Mouse (Mus musculus) midbrain, embryonic 10.5 days (tissue): ENCODE measurements around the gene Txnrd2. TPM values are rescaled to one million over a fixed set of nuclear protein-coding genes. Genes with fewer than 3 reads are reported as not detected.
A peak's percentile ranks its signal among the peaks of the same experiment; 100 is the strongest.

Source experiments
- DNase-seq: peaks from one replicate; pipeline ENCODE4 v3.0.0-alpha.2; 2017; ENCODE audit warnings: low spot score
- H3K27ac ChIP-seq: fragments of 300-500 bp; sonication (generic); replicated peaks from 2 replicates; pipeline ENCODE4 v1.5.1; 2016; ENCODE audit warnings: mild to moderate bottlenecking
- H3K27me3 ChIP-seq: fragments of 300-500 bp; sonication (generic); 2 replicates; pipeline ENCODE4 v1.6.1; 2016; ENCODE audit warnings: low read depth, mild to moderate bottlenecking; ENCODE audit not compliant: poor library complexity, severe bottlenecking
- H3K36me3 ChIP-seq: fragments of 300-500 bp; sonication (generic); 2 replicates; pipeline ENCODE4 v1.6.1; 2016; ENCODE audit warnings: mild to moderate bottlenecking, moderate library complexity
- H3K4me1 ChIP-seq: fragments of 300-500 bp; sonication (generic); 2 replicates; pipeline ENCODE4 v1.6.1; 2016
- H3K4me3 ChIP-seq: fragments of 300-500 bp; sonication (generic); 2 replicates; pipeline ENCODE4 v1.5.1; 2016; ENCODE audit warnings: mild to moderate bottlenecking, moderate library complexity
- H3K9me3 ChIP-seq: fragments of 300-500 bp; sonication (generic); replicated peaks from 2 replicates; pipeline ENCODE4 v1.6.1; 2016; ENCODE audit warnings: mild to moderate bottlenecking
- WGBS: fragments of 180-500 bp; shearing (Covaris S2); methylation state at CpG from one replicate; pipeline ENCODE4 v1.1.7; 2016; 5-methylcytosine and 5-hydroxymethylcytosine counted together
- polyA plus RNA-seq: library from polyadenylated mRNA; unstranded; fragments of >200 nt; fragmentation: Nextera tagmentation; extraction: Ambion mirVana; gene quantifications from 2 replicates; pipeline ENCODE4 v1.2.1, GENCODE M21; 2016

The Txnrd2 gene
- polyA plus RNA-seq, 1 experiment from 2014 or later = 30.7 TPM

DNA sequence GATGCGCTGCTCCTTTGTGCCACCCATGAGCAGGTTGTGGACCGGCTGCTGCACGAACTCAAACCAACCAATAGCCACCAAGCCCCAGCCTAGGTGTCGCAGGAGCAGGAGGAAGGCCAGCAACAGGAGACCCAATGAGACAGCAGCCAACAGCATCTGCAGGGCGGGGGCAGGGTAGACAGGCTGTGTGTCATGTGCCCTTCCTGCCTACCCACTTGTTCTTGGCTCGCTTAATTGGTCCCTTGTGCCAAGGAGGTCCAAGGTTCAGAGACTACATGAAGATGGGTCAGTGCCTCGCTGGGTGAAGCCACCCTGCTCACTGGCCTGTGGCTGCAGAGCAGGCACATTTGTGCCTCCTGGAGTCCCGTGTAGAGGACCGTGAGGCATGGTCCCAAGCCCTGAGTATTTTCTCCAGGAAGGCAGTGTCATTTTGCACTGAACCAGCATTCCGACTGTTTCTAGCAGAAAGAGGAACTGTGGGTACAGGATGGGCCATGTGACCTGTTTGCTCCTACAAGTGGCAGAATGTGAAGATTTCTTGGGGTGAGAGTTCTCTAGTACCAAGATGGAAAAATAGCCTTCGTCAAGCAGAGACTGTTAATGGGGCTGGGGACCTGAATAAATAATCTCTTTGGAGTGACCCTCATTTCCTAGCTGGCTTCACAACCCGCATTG lies 14.2 kb upstream of the Txnrd2 start:
- no peaks in the 10 kb centered on the region for H3K27me3 ChIP-seq
- H3K9me3 ChIP-seq = no peaks in the 10 kb centered on the region
- H3K4me3 ChIP-seq = no peak overlapping the region
- H3K36me3 ChIP-seq = peaks cover 81% of the 10 kb centered on the region
- peaks cover 24% of the 10 kb centered on the region for H3K4me1 ChIP-seq
- H3K27ac ChIP-seq = peak overlapping the region; percentile 50; the same call in 1 of the 2 replicates
- no peak for DNase-seq
- WGBS = 87% methylated on average over 12 of the region's 12 CpGs

DNA sequence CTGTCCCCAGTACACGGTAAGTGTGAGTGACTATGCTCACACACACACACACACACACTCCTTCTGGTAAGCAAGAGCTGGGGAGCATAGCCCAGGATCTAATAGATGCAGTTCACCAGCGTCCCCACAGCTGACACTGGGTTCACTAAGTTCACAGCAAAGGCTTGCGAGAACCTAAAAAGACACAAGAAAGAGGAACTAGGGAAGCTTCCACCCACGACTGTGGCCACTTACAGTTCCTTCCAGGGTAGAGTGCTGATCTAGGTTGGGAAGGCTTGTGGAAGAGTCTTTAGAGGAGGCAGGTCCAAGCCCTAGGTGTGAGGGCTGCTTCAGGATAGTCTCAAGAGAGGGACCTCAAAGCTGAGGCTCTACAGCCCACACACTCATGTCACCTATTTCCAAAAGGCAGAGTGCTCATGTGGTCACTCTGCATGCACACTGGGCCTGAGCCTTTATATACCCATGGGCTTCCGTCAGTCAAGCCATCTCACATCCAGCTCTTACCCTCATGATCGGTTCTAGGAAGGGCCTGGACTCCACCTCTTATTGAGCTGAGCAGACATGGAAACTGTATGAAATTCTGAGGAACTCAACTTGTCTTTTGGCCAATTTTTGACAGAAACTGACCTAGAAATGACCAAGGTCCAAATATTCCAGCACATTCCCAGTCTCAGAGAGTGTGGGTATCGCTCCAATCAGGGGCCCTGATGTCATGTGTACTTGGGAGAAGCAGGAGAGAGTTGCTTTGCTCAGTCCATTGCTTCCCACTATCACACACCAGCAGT lies 13.0 kb upstream of the Txnrd2 start:
- 89% methylated on average over 7 of the region's 7 CpGs for WGBS
- Histone ChIP-seq H3K36me3 (peaks cover 77% of the 10 kb centered on the region), H3K9me3 (no peaks in the 10 kb centered on the region), H3K27me3 (no peaks in the 10 kb centered on the region), H3K4me1 (peaks cover 24% of the 10 kb centered on the region), H3K4me3 (no peak overlapping the region), H3K27ac (no peak overlapping the region)
- DNase-seq = no peak

DNA sequence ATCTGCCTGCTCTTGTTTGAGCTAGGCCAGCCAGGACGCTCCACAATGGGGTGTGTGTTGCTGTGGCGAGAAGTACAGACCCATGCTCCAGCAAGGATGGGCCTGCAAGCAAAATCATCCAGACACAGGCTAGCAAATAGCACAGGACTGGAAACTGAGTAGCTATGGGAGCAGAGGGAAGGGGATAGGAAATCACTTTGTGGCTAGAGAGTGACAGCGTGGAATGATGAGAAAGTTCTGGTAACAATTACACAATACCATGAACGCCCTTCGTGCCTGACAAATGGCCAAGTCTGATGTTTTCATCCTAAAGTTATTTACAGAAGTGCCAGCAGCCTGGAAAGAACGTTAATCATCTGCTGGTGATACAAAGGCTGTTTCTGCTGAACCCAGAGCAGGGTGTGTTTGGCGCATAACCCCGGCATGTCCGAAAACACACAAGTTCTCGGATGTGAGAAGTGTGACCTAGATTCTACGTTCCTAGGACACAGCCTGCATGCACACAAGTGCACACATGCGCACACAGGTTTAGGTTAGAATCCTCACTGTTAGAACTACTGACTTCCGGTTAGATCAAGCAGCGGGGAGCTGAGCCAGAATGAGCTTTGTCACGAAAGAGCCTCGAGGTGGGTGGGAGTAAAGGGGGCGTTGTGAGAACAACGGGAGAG lies 10.0 kb upstream of the Txnrd2 start:
- Histone ChIP-seq H3K36me3 (peaks cover 58% of the 10 kb centered on the region), H3K27me3 (no peaks in the 10 kb centered on the region), H3K4me3 (no peak overlapping the region), H3K27ac (no peak overlapping the region), H3K9me3 (no peaks in the 10 kb centered on the region), H3K4me1 (peaks cover 9% of the 10 kb centered on the region)
- WGBS = 89% methylated on average over 18 of the region's 18 CpGs
- no peak for DNase-seq

DNA sequence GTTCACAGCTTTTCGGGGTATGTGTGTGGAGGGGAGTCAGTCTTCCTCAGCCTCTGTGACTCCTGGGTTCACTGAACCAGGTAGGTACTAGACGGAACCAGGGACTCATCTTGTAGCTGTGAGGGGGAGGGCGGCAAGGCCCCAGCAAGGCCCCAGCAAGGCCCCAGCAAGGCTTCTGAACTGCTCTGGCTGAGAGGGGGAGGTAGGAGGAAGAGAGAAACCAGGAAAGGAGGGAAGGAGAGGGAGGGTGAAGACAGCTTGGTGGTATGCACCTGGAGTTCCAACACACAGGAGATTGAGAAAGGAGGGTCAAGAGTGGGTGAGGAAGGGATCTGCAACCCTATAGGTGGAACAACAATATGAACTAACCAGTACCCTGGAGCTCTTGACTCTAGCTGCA lies 9.3 kb upstream of the Txnrd2 start:
- H3K27ac ChIP-seq = no peak overlapping the region
- no peaks in the 10 kb centered on the region for H3K9me3 ChIP-seq
- H3K36me3 ChIP-seq = peaks cover 56% of the 10 kb centered on the region
- no peak for DNase-seq
- 89% methylated on average over 3 of the region's 3 CpGs for WGBS
- no peaks in the 10 kb centered on the region for H3K27me3 ChIP-seq
- H3K4me3 ChIP-seq = no peak overlapping the region
- H3K4me1 ChIP-seq = peaks cover 3% of the 10 kb centered on the region

DNA sequence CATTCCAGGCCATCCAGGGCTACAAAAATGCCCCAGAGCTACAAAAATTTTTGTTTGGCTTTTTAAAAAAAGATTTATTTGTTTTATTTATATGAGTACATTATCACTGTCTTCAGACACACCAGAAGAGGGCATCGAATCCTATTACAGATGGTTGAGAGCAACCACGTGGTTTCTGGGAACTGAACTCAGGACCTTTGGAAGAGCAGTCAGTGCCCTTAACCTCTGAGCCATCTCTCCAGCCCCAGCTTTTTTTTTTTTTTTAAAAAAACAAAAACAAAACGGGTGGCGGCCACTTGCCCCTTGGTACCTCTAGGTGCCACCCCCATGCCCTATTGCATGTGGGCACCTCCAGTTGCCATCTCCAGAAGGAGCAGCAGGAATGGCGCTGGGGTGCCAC lies 8.7 kb upstream of the Txnrd2 start:
- no peak overlapping the region for H3K27ac ChIP-seq
- 94% methylated on average over 5 of the region's 5 CpGs for WGBS
- H3K4me1 ChIP-seq = no peaks in the 10 kb centered on the region
- H3K36me3 ChIP-seq = peaks cover 60% of the 10 kb centered on the region
- no peak for DNase-seq
- H3K9me3 ChIP-seq = no peaks in the 10 kb centered on the region
- no peaks in the 10 kb centered on the region for H3K27me3 ChIP-seq
- no peak overlapping the region for H3K4me3 ChIP-seq

DNA sequence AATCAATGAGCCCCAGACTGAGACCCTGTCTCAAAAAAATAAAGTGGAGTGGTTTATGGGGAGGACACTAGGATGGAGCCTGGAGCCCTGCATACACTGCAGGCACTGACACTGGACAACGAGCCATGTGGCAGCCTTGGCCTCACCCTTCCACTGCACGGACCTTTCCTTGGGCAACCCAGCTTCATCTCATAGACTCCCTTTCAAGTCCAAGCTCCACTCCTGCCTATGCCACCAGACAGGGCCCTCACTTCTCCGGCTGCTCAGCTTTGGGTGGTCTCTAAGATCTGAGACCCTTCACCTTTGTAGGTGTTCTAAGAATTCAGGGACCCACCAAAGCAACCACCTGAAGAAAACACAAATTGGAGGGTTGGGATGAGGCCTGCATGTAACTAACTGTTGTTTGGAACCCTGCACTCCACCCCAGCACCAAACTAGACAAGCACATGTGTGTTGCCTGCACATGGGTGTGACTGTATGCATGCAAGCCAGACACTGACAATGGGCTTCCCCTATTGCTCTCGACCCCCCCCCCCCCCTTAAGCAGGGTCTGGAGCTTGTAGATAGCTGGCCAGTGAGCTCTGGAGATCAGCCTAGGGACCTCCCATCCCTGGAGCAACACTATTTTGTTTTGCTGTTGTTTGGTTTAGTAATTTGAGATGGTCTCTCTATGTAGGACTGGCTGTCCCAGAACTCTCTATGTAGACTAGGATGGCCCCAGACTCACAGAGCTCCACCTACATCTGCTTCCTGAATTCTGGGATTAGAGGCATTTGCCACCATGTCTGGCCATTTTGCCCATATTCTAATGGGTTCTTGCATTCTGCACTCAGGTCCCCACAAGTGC lies 7.2 kb upstream of the Txnrd2 start:
- 92% methylated on average over 4 of the region's 4 CpGs for WGBS
- H3K4me1 ChIP-seq = peaks cover 4% of the 10 kb centered on the region; the same call in 1 of the 2 replicates
- H3K4me3 ChIP-seq = no peak overlapping the region
- H3K9me3 ChIP-seq = no peaks in the 10 kb centered on the region
- no peak for DNase-seq
- peaks cover 63% of the 10 kb centered on the region for H3K36me3 ChIP-seq
- H3K27me3 ChIP-seq = no peaks in the 10 kb centered on the region
- H3K27ac ChIP-seq = no peak overlapping the region

DNA sequence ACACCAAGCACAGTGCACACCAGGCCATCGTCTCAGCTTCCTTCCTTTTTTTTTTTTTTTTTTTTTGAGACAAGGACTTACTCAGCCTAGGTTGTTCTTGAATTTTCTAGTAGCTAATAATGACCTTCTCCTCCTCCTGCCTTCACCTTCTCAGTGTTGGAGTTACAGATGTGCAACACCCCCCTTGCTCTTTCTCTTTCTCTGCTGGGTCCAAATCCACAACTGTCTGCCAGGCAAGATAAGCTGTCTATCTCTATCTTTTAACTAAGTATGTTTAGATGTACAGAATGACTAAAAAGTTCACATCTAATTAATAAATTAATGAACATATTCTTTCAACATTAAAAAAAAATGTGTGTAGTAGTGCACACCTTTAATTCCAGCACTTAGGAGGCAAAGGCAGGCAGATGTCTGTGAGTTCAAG lies 6.6 kb upstream of the Txnrd2 start:
- Histone ChIP-seq H3K4me3 (no peak overlapping the region), H3K36me3 (peaks cover 61% of the 10 kb centered on the region), H3K9me3 (no peaks in the 10 kb centered on the region), H3K4me1 (peaks cover 9% of the 10 kb centered on the region), H3K27ac (no peak overlapping the region), H3K27me3 (no peaks in the 10 kb centered on the region)
- 79% methylated on average over 1 of the region's 1 CpGs for WGBS
- DNase-seq = no peak

DNA sequence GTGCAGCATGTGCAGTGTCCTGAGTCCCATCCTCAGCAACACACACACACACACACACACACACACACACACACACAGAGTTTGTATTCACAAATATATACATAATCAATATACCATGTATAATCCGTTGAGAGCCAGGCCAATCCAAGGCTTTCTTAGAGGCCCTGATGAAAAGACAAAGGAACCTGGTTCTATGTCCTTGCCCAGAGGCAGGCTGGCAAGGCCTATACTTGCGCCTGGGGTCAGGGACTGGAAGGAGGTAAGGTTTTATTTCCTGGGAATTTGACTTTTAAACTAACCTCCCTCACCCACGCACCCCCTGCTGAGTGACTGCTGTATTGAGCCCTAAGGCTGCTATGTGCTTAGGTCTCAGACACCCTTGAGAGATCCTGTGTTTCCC lies 5.6 kb upstream of the Txnrd2 start:
- H3K36me3 ChIP-seq = peaks cover 52% of the 10 kb centered on the region
- WGBS = 72% methylated on average over 3 of the region's 3 CpGs
- DNase-seq = no peak
- no peaks in the 10 kb centered on the region for H3K9me3 ChIP-seq
- H3K27me3 ChIP-seq = no peaks in the 10 kb centered on the region
- H3K27ac ChIP-seq = no peak overlapping the region
- H3K4me1 ChIP-seq = peaks cover 16% of the 10 kb centered on the region
- H3K4me3 ChIP-seq = no peak overlapping the region

DNA sequence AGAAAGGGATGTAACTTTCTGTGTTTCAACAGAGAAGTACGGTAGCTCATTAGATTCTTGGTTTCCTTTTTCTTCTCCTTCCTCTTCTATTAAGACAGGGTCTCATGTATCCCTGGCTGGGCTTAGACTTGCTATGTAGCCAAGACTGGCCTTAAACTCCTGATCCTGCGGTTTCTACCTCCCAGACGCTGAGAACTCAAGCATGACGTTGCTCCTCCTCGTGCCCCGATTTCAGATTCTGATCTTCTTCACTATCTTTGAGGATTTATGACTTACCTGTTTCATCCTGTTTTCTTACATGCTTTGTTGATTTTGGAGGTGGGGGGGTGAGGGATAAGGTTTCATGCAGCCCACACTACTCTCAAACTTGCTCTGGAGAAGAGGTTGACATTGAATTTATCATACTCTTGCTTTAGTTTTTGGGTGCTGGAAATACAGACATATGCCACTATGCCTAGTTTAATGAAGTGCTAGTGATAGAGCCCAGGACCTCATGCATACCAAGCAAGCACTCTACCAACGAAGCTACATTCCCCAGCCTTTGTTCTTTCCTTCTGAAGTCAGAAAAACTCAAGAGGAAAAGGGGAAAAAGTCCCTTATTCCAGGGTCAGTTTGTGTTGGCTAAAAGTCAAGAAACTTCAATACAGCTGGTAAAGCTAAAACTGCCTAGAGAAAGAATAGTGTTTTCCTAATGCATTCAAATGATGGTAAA lies 2.8 kb upstream of the Txnrd2 start:
- H3K27me3 ChIP-seq = no peaks in the 10 kb centered on the region
- H3K4me1 ChIP-seq = peaks cover 35% of the 10 kb centered on the region
- whole genome bisulfite sequencing = 93% methylated on average over 7 of the region's 7 CpGs
- H3K4me3 ChIP-seq = no peak overlapping the region
- no peak for DNase-seq
- no peak overlapping the region for H3K27ac ChIP-seq
- no peaks in the 10 kb centered on the region for H3K9me3 ChIP-seq
- peaks cover 35% of the 10 kb centered on the region for H3K36me3 ChIP-seq

DNA sequence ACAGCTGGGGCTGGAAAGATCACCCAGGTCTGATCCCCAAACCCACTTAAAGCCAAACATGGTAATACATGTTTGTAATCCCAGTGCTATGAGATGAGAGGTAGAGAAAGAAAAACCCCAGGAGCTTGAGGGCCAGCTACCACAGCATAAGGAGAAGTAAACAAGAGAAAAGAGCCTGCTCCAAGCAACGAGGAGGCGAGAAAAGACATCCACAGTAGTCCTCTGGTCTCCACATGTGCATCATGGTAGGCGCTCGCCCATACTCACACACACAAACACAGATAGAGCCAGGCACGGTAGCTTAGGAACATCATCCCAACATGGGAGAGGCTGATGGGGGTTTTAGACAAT lies 2.3 kb upstream of the Txnrd2 start:
- WGBS = 93% methylated on average over 5 of the region's 5 CpGs
- no peaks in the 10 kb centered on the region for H3K27me3 ChIP-seq
- H3K27ac ChIP-seq = no peak overlapping the region
- peaks cover 35% of the 10 kb centered on the region for H3K4me1 ChIP-seq
- H3K4me3 ChIP-seq = no peak overlapping the region
- H3K36me3 ChIP-seq = peaks cover 31% of the 10 kb centered on the region
- no peak for DNase-seq
- no peaks in the 10 kb centered on the region for H3K9me3 ChIP-seq

DNA sequence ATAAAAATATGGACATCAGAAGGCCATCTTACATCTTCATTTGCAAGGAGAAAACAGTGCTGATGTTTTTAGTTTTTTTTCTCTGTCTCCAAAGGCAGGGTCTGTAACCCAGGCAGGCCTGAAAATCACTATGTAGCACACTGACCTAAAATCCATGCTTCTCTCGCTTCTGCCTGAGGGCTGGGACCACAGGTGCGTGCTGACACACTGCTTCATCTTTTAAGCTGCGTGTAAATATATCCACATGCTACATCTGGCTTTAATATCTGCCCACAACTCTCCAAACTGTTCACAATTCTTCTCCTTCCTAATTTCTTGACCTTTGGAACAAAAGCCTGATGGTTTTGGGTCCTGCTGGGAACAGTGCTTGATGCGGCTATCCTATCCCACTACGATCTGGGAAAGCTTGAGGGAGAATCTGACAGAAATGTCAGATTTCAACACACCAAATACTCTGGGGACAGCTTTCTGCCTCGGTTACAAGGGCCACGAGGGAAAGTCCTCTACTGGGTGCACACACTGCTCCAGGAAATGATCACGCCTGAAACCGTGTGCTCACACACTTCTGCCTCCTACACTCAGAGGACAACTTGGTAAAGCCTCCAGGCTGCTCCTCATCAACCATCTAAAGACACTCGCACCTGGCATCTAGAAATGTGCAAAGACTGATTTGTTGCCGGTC lies 1.7 kb upstream of the Txnrd2 start:
- Histone ChIP-seq H3K4me1 (peaks cover 35% of the 10 kb centered on the region), H3K9me3 (no peaks in the 10 kb centered on the region), H3K27me3 (no peaks in the 10 kb centered on the region), H3K27ac (no peak overlapping the region), H3K36me3 (peaks cover 28% of the 10 kb centered on the region), H3K4me3 (no peak overlapping the region)
- DNase-seq = no peak
- 88% methylated on average over 11 of the region's 11 CpGs for WGBS
